1 mouse cellular context compared by ENCODE assay signal in the genomic region with DNA sequence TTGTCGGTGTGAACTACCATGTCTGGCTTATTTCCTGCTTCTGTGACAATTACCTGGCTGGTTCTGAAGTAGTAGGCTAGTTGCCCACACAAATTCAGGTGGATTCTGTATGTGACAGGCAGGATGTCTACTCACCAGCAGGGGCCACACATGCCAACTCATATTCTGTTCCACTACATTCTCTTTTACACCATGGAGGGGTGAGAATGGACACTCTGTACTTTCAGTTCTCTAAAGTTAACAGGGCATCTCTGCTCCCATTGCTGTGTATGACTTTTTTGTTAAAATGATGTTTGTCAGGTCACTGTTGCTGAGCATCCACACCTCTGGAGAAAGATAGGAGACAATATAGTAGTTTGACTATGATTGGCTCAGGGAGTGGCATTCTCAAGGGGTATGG.
A peak's percentile ranks its signal among the peaks of the same experiment; 100 is the strongest.
TF ChIP-seq lines count a peak whose summit lies in the region.

No protein-coding gene starts in this region.

TF ChIP-seq in CH12.LX, 34 proteins besides CTCF, POLR2A, EP300 and RAD21 (continued from another document):
- TF ChIP-seq KAT2A (IDR thresholded peaks at IDR 0.05; ENCODE audit: insufficient replicate concordance, low read length) (no peak), IRF4 (IDR thresholded peaks at IDR 0.05; ENCODE audit: low read depth, low read length) (peak; percentile 72; the same call in 1 of the 2 replicates), ZC3H11A (IDR thresholded peaks at IDR 0.05; ENCODE audit: low read depth, low read length) (no peak), PAX5 (IDR thresholded peaks at IDR 0.05; ENCODE audit: low read length) (no peak), MAFK (IDR thresholded peaks at IDR 0.05; ENCODE audit: insufficient replicate concordance, low read length) (no peak)
